Mouse (Mus musculus): ENCODE data around the gene Cdh26. TPM values are rescaled to one million over a fixed set of nuclear protein-coding genes. Genes with fewer than 3 reads are reported as not detected.

Gene Cdh26
- under 1 TPM in 1 of 2 experiments, not detected in 1; 0.69 TPM for total RNA-seq (2021)
- long read RNA-seq: 0 reads

GRCm38 (mm10) chr2:178430231-178430630, at the start of gene Cdh26:
Cdh26 (plus strand) TSS chr2:178430531.
- DNase-seq (ENCODE audit: low spot score in 2 of 2): no peak

- DNase-seq (ENCODE audit: low spot score in 2 of 2): no peak
Observed at GRCm38 (mm10) chr2:178407053-178407815, 23.1 kb upstream of the Cdh26 start, which contains the start of gene Sycp2. Sycp2 (minus strand) TSS chr2:178407685.

- no peak for DNase-seq (ENCODE audit: low spot score in 2 of 2)
Observed at GRCm38 (mm10) chr2:178409024-178409423, 21.3 kb upstream of the Cdh26 start.

GRCm38 (mm10) chr2:178410286-178410685, 20.0 kb upstream of the Cdh26 start:
- DNase-seq (ENCODE audit: low spot score in 2 of 2): no peak

DNA sequence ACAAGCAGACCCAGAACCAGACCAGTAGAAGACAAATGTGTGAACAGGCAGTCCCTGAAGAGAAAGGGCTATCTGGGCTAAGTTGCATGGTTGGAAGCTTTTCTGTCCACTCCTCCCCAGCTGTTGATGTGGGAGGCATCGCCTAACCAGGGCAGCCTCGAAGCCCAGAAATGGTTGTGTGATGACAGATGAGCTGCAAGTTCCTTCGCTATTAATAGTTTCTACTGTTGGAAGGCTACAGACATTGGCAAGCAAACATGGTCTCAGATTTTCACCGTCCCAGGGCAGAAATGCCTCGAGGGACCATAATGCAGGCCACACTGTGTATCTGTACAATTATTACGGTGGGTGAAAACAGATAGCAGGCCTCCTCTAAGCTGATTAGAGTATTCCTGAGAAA, 17.7 kb upstream of the Cdh26 start:
- DNase-seq (ENCODE audit: low spot score in 2 of 2): no peak

DNA sequence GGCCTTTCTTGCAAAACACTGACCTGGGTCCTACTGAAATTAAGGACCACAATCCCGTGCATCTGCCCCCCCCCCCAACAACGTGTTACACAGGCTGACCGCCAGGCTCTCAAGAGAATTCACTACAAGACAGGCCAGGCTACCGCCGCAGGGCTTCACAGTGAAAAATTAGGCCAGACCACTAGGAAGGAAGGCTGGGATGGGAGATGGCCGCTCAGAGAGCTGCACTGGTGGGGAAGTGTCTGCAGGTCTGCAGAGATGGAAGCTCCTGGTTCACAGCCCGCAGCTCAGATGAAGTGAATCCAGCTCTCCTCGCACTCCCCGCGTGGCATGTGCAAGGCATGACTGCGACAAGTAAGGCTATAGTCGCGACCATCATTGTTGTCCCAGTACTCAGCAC, 17.2 kb upstream of the Cdh26 start:
- peak in 1 of 2 experiments; percentile 39 for DNase-seq (ENCODE audit: low spot score in 2 of 2)

- DNase-seq (ENCODE audit: low spot score in 2 of 2): peak in 1 of 2 experiments; percentile 48
Observed at GRCm38 (mm10) chr2:178413481-178414260, 16.7 kb upstream of the Cdh26 start.

GRCm38 (mm10) chr2:178414261-178415149, 15.8 kb upstream of the Cdh26 start, which contains the start of the genes Ppp1r3d and Fam217b:
Ppp1r3d (minus strand) TSS chr2:178414472.
Fam217b (plus strand) TSS chr2:178414524.
- peak in 1 of 2 experiments; percentile 75 for DNase-seq (ENCODE audit: low spot score in 2 of 2)

- DNase-seq (ENCODE audit: low spot score in 2 of 2): no peak
Observed at GRCm38 (mm10) chr2:178415150-178415448, 15.2 kb upstream of the Cdh26 start.

DNA sequence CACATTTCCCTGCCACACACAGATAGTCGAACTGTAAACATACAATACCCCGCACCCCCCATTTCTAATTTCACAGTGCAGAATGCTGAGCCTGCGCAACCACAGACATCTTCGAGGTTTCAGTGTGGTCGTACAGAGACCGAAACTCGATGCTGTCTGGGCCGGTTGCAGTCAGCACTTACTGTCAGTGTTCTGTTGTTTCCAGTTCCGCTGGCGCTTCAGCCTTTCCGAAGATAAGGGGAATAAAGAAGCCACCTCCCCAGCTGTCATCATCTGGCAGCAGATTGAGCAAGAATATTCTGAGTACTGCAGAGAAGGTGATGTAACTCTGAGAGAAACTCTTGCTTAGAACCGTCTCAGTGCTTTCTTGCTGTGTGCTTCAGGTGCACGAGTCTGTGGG, 13.9 kb upstream of the Cdh26 start:
- DNase-seq (ENCODE audit: low spot score in 2 of 2): no peak

DNA sequence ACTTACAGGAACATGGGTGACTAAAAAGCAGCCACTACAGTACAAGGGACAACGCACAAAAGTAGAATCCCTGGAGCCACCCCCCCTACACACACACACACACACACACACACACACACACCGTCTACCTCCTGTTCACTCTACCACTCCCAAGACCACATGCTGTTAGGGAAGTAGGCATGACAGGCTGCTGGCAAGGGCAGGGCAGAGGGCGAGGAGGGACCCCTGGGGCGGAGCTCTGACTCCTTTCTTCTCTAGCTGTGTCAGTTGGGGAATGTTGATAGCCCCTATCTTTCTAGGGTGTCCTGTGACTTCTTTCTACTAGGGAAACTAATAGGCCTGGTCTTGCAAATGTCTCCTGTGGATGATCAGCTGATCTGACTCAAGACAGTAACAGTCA, 13.4 kb upstream of the Cdh26 start:
- no peak for DNase-seq (ENCODE audit: low spot score in 2 of 2)

DNA sequence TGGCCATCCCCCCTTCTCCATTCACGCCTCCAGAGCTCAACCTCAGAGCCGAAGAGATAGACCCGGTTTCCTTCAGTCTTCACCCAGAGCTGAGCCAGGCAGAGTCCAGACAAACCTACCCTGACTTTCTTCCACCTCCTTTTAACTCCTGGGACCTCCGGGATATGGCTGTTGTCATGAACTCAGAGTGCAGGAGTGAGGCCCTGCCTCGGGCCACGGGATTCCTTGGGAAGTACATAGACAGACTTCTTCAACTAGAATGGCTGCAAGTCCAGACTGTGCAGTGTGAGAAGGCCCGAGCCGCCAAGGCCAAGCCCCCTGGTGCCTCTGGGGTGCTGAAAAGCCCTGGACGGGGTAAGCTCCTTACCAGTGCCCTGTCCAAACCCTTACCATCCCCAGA, 9.8 kb upstream of the Cdh26 start:
- DNase-seq (ENCODE audit: low spot score in 2 of 2): no peak

DNA sequence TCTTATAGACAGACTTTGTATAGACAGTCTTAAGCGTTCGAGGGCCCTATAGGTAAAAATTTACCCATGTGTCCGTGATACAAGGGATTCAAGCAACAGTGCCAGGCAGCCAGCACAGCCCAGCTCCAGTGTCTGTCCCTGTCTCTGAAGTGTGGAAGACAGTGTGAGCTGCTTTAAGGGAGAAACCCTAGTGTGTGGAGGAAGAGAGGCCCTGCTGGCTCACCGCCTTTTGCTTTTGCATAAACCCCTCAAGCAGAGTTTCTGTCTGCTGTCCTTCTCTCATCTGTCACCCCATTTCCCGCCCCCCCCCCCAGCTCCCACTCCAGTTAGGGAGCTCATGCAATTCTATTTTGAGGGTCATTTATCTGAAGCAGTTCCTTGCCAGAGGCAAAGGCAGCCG, 8.7 kb upstream of the Cdh26 start:
- DNase-seq (ENCODE audit: low spot score in 2 of 2): no peak

DNA sequence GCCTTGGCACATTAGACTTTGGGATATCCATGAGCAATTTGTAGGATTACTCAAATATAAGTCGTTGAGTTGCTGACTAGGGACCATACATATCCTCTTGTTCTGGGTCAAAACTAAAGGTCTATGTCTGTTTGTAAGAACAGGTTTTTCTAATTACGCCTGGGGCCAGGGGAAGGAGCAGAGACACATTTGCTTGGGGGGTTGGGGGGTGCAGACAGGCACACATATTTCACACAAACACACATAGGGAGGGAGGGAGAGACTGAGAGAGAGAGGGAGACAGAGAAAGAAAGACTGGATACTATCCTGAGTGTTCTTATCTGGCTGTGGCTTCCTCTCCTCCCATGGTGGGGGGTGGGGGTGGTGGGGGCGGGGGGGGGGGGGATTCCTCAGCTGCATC, 8.1 kb upstream of the Cdh26 start:
- DNase-seq (ENCODE audit: low spot score in 2 of 2): no peak

GRCm38 (mm10) chr2:178423223-178423622, 7.1 kb upstream of the Cdh26 start:
- no peak for DNase-seq (ENCODE audit: low spot score in 2 of 2)

- peak in 1 of 2 experiments; percentile 49 for DNase-seq (ENCODE audit: low spot score in 2 of 2)
Observed at GRCm38 (mm10) chr2:178426229-178426628, 4.1 kb upstream of the Cdh26 start.

GRCm38 (mm10) chr2:178427181-178427580, 3.1 kb upstream of the Cdh26 start:
- DNase-seq (ENCODE audit: low spot score in 2 of 2): no peak

DNA sequence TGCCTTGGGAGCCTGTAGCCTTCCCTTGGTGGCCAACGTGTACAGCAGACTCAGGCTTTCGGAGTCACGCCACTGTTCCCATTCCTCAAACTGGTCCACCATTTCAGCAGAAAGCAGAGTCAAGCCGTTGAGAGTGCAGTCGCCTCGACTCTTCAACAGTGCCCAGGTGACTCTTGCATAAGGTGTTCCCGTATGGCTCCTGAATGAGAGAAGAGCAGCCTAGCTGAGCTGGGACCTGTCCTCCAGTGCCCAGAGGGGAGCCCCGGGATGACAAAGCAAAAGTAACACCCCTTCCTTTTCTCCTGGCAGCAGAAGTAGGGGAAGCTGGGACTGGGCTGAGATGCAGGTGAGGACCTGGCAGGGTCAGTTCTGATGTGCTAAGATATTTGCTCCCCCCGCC, 2.1 kb upstream of the Cdh26 start:
- DNase-seq (ENCODE audit: low spot score in 2 of 2): no peak

DNA sequence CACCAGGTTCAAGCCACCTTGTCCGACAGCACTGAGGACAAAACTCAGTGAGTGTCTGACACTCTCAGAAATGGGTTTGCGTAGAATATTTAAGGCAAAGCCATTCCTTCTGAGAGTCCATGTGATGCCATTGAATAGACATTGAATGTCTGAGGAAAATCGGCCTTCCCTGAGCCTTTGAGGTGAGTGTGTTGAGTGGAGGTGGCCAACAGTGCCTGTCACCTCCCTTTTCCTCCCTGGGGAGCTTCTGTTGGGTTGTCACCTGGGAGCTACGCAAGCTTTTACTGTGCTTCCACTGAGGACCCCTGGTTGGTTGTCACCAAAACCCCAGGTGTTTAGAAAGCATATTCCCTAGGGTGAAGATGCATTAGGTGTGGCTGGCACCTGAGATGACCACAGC, 1.7 kb upstream of the Cdh26 start:
- no peak for DNase-seq (ENCODE audit: low spot score in 2 of 2)

GRCm38 (mm10) chr2:178429426-178429825, 905 bp upstream of the Cdh26 start:
- DNase-seq (ENCODE audit: low spot score in 2 of 2): no peak

- no peak for DNase-seq (ENCODE audit: low spot score in 2 of 2)
Observed at GRCm38 (mm10) chr2:178433495-178433894, 3.2 kb downstream of the Cdh26 start.
